Mouse (Mus musculus) MEL (cell line): ENCODE data around the gene Cacng5. TPM values are rescaled to one million over a fixed set of nuclear protein-coding genes. Genes with fewer than 3 reads are reported as not detected.

Experiments
- DNase-seq: peaks from one replicate; pipeline ENCODE4 v3.0.0; 2011; ENCODE audit warnings: low read depth, low spot score
- H3K27ac ChIP-seq: 2 replicates; pipeline ENCODE4 v1.5.1; 2012; ENCODE audit warnings: low read depth, mild to moderate bottlenecking, control low read depth, low read length, moderate library complexity; ENCODE audit not compliant: control insufficient read depth
- H3K27me3 ChIP-seq, 2 experiments: fragments of 150-350 bp in 1 of 2; sonication (generic) in 1 of 2; 2 replicates each; pipeline ENCODE4 v1.6.1; 2012; ENCODE audit warnings: low read length in 2 of 2, mild to moderate bottlenecking in 2 of 2, improper control_type of control experiment in 1 of 2, moderate library complexity in 1 of 2; ENCODE audit not compliant: insufficient read depth in 2 of 2, control insufficient read depth in 1 of 2
- H3K36me3 ChIP-seq, 2 experiments: 2 replicates each; pipeline ENCODE4 v1.6.1; 2012 to 2014; ENCODE audit warnings: low read length in 2 of 2, improper control_type of control experiment in 1 of 2, inconsistent platforms in 1 of 2, mild to moderate bottlenecking in 1 of 2; ENCODE audit not compliant: insufficient read depth in 2 of 2, control insufficient read depth in 1 of 2
- H3K4me1 ChIP-seq, 2 experiments: fragments of 150-350 bp in 1 of 2; sonication (generic) in 1 of 2; 2 replicates each; pipeline ENCODE4 v1.6.1; 2012; ENCODE audit warnings: low read length in 2 of 2, improper control_type of control experiment in 1 of 2, mild to moderate bottlenecking in 1 of 2; ENCODE audit not compliant: insufficient read depth in 2 of 2, control insufficient read depth in 1 of 2
- H3K4me3 ChIP-seq, 2 experiments: fragments of 150-350 bp in 1 of 2; sonication (generic) in 1 of 2; 2 replicates each; pipeline ENCODE4 v1.5.1; 2012; ENCODE audit warnings: low read depth in 2 of 2, low read length in 2 of 2, mild to moderate bottlenecking in 2 of 2, moderate library complexity in 2 of 2, control low read depth in 1 of 2, improper control_type of control experiment in 1 of 2; ENCODE audit not compliant: control insufficient read depth in 1 of 2, insufficient read depth in 1 of 2
- H3K79me2 ChIP-seq: 2 replicates; pipeline ENCODE4 v1.6.1; 2012; ENCODE audit warnings: mild to moderate bottlenecking, low read length, moderate library complexity; ENCODE audit not compliant: control insufficient read depth, poor library complexity, insufficient read depth
- H3K9ac ChIP-seq: 2 replicates; pipeline ENCODE4 v1.6.1; 2012; ENCODE audit warnings: low read depth, mild to moderate bottlenecking, control low read depth, low read length, moderate library complexity; ENCODE audit not compliant: control insufficient read depth, poor library complexity, severe bottlenecking
- H3K9me3 ChIP-seq: fragments of 150-350 bp; sonication (generic); replicated peaks from 2 replicates; pipeline ENCODE4 v1.6.1; 2012; ENCODE audit warnings: mild to moderate bottlenecking, low read length, improper control_type of control experiment, moderate library complexity; ENCODE audit not compliant: insufficient read depth
- BHLHE40 ChIP-seq: IDR thresholded peaks from 2 replicates; pipeline ENCODE4 v1.6.1; 2012; ENCODE audit warnings: low read depth, mild to moderate bottlenecking, inconsistent platforms, low read length, improper control_type of control experiment, borderline replicate concordance
- CHD1 ChIP-seq: IDR thresholded peaks from 2 replicates; pipeline ENCODE4 v1.6.1; 2012; ENCODE audit warnings: low read depth, mild to moderate bottlenecking, inconsistent platforms, low read length, improper control_type of control experiment
- CHD2 ChIP-seq: IDR thresholded peaks from 2 replicates; pipeline ENCODE4 v1.6.1; 2011; ENCODE audit warnings: low read length, improper control_type of control experiment
- CTCF ChIP-seq, 3 experiments: IDR thresholded peaks in 2 of 3; conservative IDR thresholded peaks in 1 of 3; 2 replicates each; pipeline ENCODE4 v1.5.1; 2011 to 2012; ENCODE audit warnings: low read length in 3 of 3, low read depth in 2 of 3, mild to moderate bottlenecking in 2 of 3, improper control_type of control experiment in 1 of 3, inconsistent platforms in 1 of 3, mixed read lengths in 1 of 3, moderate library complexity in 1 of 3; ENCODE audit not compliant: control insufficient read depth in 1 of 3, insufficient read depth in 1 of 3, poor library complexity in 1 of 3, severe bottlenecking in 1 of 3
- ELF1 ChIP-seq: IDR thresholded peaks from 2 replicates; pipeline ENCODE4 v1.6.1; 2014; ENCODE audit warnings: low read depth, mild to moderate bottlenecking, inconsistent platforms, low read length, improper control_type of control experiment, moderate library complexity
- EP300 ChIP-seq, 2 experiments: IDR thresholded peaks; 2 replicates each; pipeline ENCODE4 v1.6.1; 2011; ENCODE audit warnings: improper control_type of control experiment in 2 of 2, low read length in 2 of 2, low read depth in 1 of 2, mild to moderate bottlenecking in 1 of 2
- ETS1 ChIP-seq: IDR thresholded peaks from 2 replicates; pipeline ENCODE4 v1.6.1; 2012; ENCODE audit warnings: low read depth, mild to moderate bottlenecking, inconsistent platforms, low read length, improper control_type of control experiment, moderate library complexity
- GATA1 ChIP-seq: IDR thresholded peaks from 2 replicates; pipeline ENCODE4 v1.6.1; 2011; ENCODE audit warnings: low read depth, low read length, improper control_type of control experiment
- HCFC1 ChIP-seq: IDR thresholded peaks from 2 replicates; pipeline ENCODE4 v1.6.1; 2012; ENCODE audit warnings: low read depth, mild to moderate bottlenecking, inconsistent platforms, low read length, improper control_type of control experiment, moderate library complexity
- KAT2A ChIP-seq: conservative IDR thresholded peaks from 2 replicates; pipeline ENCODE4 v1.6.1; 2012; ENCODE audit warnings: low read depth, low read length, improper control_type of control experiment, inconsistent platforms
- MAFK ChIP-seq: IDR thresholded peaks from 2 replicates; pipeline ENCODE4 v1.6.1; 2011; ENCODE audit warnings: low read depth, mild to moderate bottlenecking, low read length, improper control_type of control experiment, borderline replicate concordance
- MAX ChIP-seq: IDR thresholded peaks from 2 replicates; pipeline ENCODE4 v1.6.1; 2011; ENCODE audit warnings: low read length, improper control_type of control experiment
- MAZ ChIP-seq: IDR thresholded peaks from 2 replicates; pipeline ENCODE4 v1.6.1; 2012; ENCODE audit warnings: low read depth, mild to moderate bottlenecking, inconsistent platforms, low read length, improper control_type of control experiment
- MEF2A ChIP-seq: IDR thresholded peaks from 2 replicates; pipeline ENCODE4 v1.6.1; 2014; ENCODE audit warnings: low read depth, mild to moderate bottlenecking, inconsistent platforms, low read length, improper control_type of control experiment; ENCODE audit not compliant: poor library complexity, insufficient replicate concordance, severe bottlenecking; ENCODE audit errors: extremely low read depth
- MXI1 ChIP-seq: IDR thresholded peaks from 2 replicates; pipeline ENCODE4 v1.6.1; 2011; ENCODE audit warnings: mild to moderate bottlenecking, low read depth, low read length, improper control_type of control experiment
- NELFE ChIP-seq: IDR thresholded peaks from 2 replicates; pipeline ENCODE4 v1.6.1; 2011; ENCODE audit warnings: low read depth, low read length, improper control_type of control experiment
- NRF1 ChIP-seq: IDR thresholded peaks from 2 replicates; pipeline ENCODE4 v1.6.1; 2014; ENCODE audit warnings: low read depth, mild to moderate bottlenecking, inconsistent platforms, low read length, improper control_type of control experiment, moderate library complexity; ENCODE audit not compliant: poor library complexity, insufficient read depth, severe bottlenecking
- POLR2A ChIP-seq, 2 experiments: IDR thresholded peaks; 2 replicates each; pipeline ENCODE4 v1.6.1; 2011 to 2012; ENCODE audit warnings: low read length in 2 of 2, mild to moderate bottlenecking in 2 of 2, control low read depth in 1 of 2, improper control_type of control experiment in 1 of 2, low read depth in 1 of 2, moderate library complexity in 1 of 2; ENCODE audit not compliant: control insufficient read depth in 1 of 2, insufficient read depth in 1 of 2, poor library complexity in 1 of 2
- POLR2AphosphoS2 ChIP-seq: IDR thresholded peaks from 2 replicates; pipeline ENCODE4 v1.6.1; 2011; ENCODE audit warnings: low read length, improper control_type of control experiment
- POLR2AphosphoS5 ChIP-seq: IDR thresholded peaks from 2 replicates; pipeline ENCODE4 v1.6.1; 2012; ENCODE audit warnings: low read depth, borderline replicate concordance, mild to moderate bottlenecking, inconsistent platforms, low read length, moderate library complexity, mixed read lengths
- RAD21 ChIP-seq: IDR thresholded peaks from 2 replicates; pipeline ENCODE4 v1.6.1; 2011; ENCODE audit warnings: mild to moderate bottlenecking, low read depth, low read length, improper control_type of control experiment
- RCOR1 ChIP-seq: IDR thresholded peaks from 2 replicates; pipeline ENCODE4 v1.6.1; 2012; ENCODE audit warnings: low read depth, mild to moderate bottlenecking, inconsistent platforms, low read length, improper control_type of control experiment
- SIN3A ChIP-seq: IDR thresholded peaks from 2 replicates; pipeline ENCODE4 v1.6.1; 2012; ENCODE audit warnings: low read length, improper control_type of control experiment, inconsistent platforms
- SMC3 ChIP-seq: IDR thresholded peaks from 2 replicates; pipeline ENCODE4 v1.6.1; 2011; ENCODE audit warnings: low read depth, low read length, improper control_type of control experiment
- TAL1 ChIP-seq: IDR thresholded peaks from 2 replicates; pipeline ENCODE4 v1.6.1; 2012; ENCODE audit warnings: mild to moderate bottlenecking, inconsistent platforms, low read length, moderate library complexity, mixed read lengths
- TBP ChIP-seq: IDR thresholded peaks from 2 replicates; pipeline ENCODE4 v1.8.0; 2011; ENCODE audit warnings: low read depth, low read length, improper control_type of control experiment
- ZC3H11A ChIP-seq: IDR thresholded peaks from 2 replicates; pipeline ENCODE4 v1.6.1; 2012; ENCODE audit warnings: low read depth, mild to moderate bottlenecking, inconsistent platforms, low read length, improper control_type of control experiment
- ZKSCAN1 ChIP-seq: IDR thresholded peaks from 2 replicates; pipeline ENCODE4 v1.6.1; 2012; ENCODE audit warnings: low read depth, mild to moderate bottlenecking, inconsistent platforms, low read length, improper control_type of control experiment, moderate library complexity
- ZMIZ1 ChIP-seq: IDR thresholded peaks from 2 replicates; pipeline ENCODE4 v1.6.1; 2012; ENCODE audit warnings: low read depth, mild to moderate bottlenecking, inconsistent platforms, low read length, improper control_type of control experiment, moderate library complexity
- ZNF384 ChIP-seq: IDR thresholded peaks from 2 replicates; pipeline ENCODE4 v1.6.1; 2012; ENCODE audit warnings: low read depth, mild to moderate bottlenecking, inconsistent platforms, low read length, improper control_type of control experiment
- polyA plus RNA-seq, 2 experiments: library from polyadenylated mRNA; stranded (reverse) in 1 of 2; unstranded in 1 of 2; fragments of >175 nt in 1 of 2; fragments of >200 nt in 1 of 2; gene quantifications; 2 replicates each; pipeline versions ENCODE4 v1.2.1 to v1.2.4; 2012; ENCODE audit warnings: low replicate concordance in 2 of 2, low read depth in 1 of 2; ENCODE audit not compliant: insufficient read length in 2 of 2, insufficient read depth in 1 of 2, missing spikeins in 1 of 2
- total RNA-seq: library from RNA; depleted of rRNA; stranded (reverse); fragments of 300-350 nt; gene quantifications from 2 replicates; pipeline ENCODE4 v1.2.3, GENCODE M21; 2012

Cacng5 gene
- total and polyA plus RNA-seq, 3 experiments, result not detected

- TF ChIP-seq ETS1, result no peak
- TF ChIP-seq CHD2, result no peak
- no peak for TF ChIP-seq MAFK
- TF ChIP-seq CHD1, result no peak
- TF ChIP-seq RCOR1, result no peak
- TF ChIP-seq GATA1, result no peak
- TF ChIP-seq KAT2A, result no peak
- TF ChIP-seq POLR2AphosphoS5, result no peak
- no peak for TF ChIP-seq SIN3A
- TF ChIP-seq EP300 (IDR thresholded peaks at IDR 0.05; ENCODE audit: low read depth in 1 of 2, low read length in 2 of 2), result no peak
- no peak for TF ChIP-seq POLR2AphosphoS2
- TF ChIP-seq ELF1, result no peak
- TF ChIP-seq CTCF (IDR thresholded peaks at IDR 0.05 in 2 of 3, conservative IDR thresholded peaks at IDR 0.05 in 1 of 3; ENCODE audit: control insufficient read depth in 1 of 3, insufficient read depth in 1 of 3, low read depth in 2 of 3, low read length in 3 of 3, poor library complexity in 1 of 3, severe bottlenecking in 1 of 3), result peak; percentile 33 to 55 (median 50)
- no peak for TF ChIP-seq TBP
- peak; percentile 60; the same call in 1 of the 2 replicates for TF ChIP-seq BHLHE40
- no peak for TF ChIP-seq MAZ
- TF ChIP-seq RAD21, result peak; percentile 49
- TF ChIP-seq ZMIZ1, result no peak
- TF ChIP-seq ZNF384, result no peak
- peak; percentile 61 for TF ChIP-seq SMC3
- no peak for TF ChIP-seq HCFC1
- TF ChIP-seq POLR2A (IDR thresholded peaks at IDR 0.05; ENCODE audit: control insufficient read depth in 1 of 2, insufficient read depth in 1 of 2, low read depth in 1 of 2, low read length in 2 of 2, poor library complexity in 1 of 2), result no peak
- no peak for TF ChIP-seq MXI1
- TF ChIP-seq MEF2A, result no peak
- TF ChIP-seq TAL1, result no peak
- TF ChIP-seq ZC3H11A, result peak; percentile 27
- no peak for TF ChIP-seq NRF1
- TF ChIP-seq MAX, result no peak
- no peak for TF ChIP-seq NELFE
- TF ChIP-seq ZKSCAN1, result no peak
- peak; percentile 38 for DNase-seq
- Histone ChIP-seq H3K4me1 (no peaks in the 10 kb centered on the region), H3K4me3 (no peak overlapping the region), H3K27me3 (no peaks in the 10 kb centered on the region; a peak in 1 of 4 replicates), H3K27ac (no peak overlapping the region), H3K36me3 (no peaks in the 10 kb centered on the region), H3K9me3 (no peaks in the 10 kb centered on the region), H3K79me2 (no peaks in the 10 kb centered on the region), H3K9ac (no peak overlapping the region)
Measured at GRCm38 (mm10) chr11:107900470-107900869, 14.4 kb downstream of the Cacng5 start.
